Mouse (Mus musculus) brain, embryonic 14.5 days (tissue): ENCODE data around the gene Ston2. TPM values are rescaled to one million over a fixed set of nuclear protein-coding genes. Genes with fewer than 3 reads are reported as not detected.
A peak's percentile ranks its signal among the peaks of the same experiment; 100 is the strongest.

Source experiments
- DNase-seq: peaks from one replicate; pipeline ENCODE4 v3.0.0-alpha.2; 2011; ENCODE audit warnings: low read depth
- CTCF ChIP-seq: fragments of 200-500 bp; IDR thresholded peaks from 2 replicates; pipeline ENCODE4 v1.5.1; 2012; ENCODE audit warnings: inconsistent platforms, mild to moderate bottlenecking, moderate library complexity, borderline replicate concordance; ENCODE audit not compliant: insufficient read depth, insufficient read length; ENCODE audit errors: extremely low read depth
- POLR2A ChIP-seq: fragments of 200-500 bp; IDR thresholded peaks from 2 replicates; pipeline ENCODE4 v1.6.1; 2012; ENCODE audit warnings: mild to moderate bottlenecking, inconsistent platforms, borderline replicate concordance; ENCODE audit not compliant: poor library complexity, insufficient read depth, insufficient read length, severe bottlenecking; ENCODE audit errors: extremely low read depth
- polyA plus RNA-seq: library from polyadenylated mRNA; depleted of rRNA; stranded (reverse); fragments of >200 nt; gene quantifications from 2 replicates; pipeline ENCODE4 v1.2.3, GENCODE M21; 2012

Ston2 gene
- polyA plus RNA-seq, 1 experiment: 9.0 TPM

GRCm38 (mm10) chr12:91684840-91685415 lies 103.3 kb downstream of the Ston2 start:
- DNase-seq: peak; percentile 75
- TF ChIP-seq POLR2A: no peak
- TF ChIP-seq CTCF: no peak

- DNase-seq: peak; percentile 92
- TF ChIP-seq POLR2A (no peak), CTCF (no peak)
These were observed 103.9 kb downstream of the Ston2 start for GRCm38 (mm10) chr12:91684101-91684839.

- peak; percentile 55 for DNase-seq
- TF ChIP-seq POLR2A (no peak), CTCF (no peak)
These were observed 104.6 kb downstream of the Ston2 start for GRCm38 (mm10) chr12:91683549-91684100.

GRCm38 (mm10) chr12:91683096-91683495 lies 105.1 kb downstream of the Ston2 start:
- TF ChIP-seq CTCF (no peak), POLR2A (no peak)
- DNase-seq: peak; percentile 46

GRCm38 (mm10) chr12:91679320-91680064 lies 108.7 kb downstream of the Ston2 start:
- peak; percentile 94 for DNase-seq

GRCm38 (mm10) chr12:91675937-91676336 lies 112.2 kb downstream of the Ston2 start:
- TF ChIP-seq CTCF (no peak), POLR2A (no peak)
- DNase-seq: peak; percentile 87

More at GRCm38 (mm10) chr12:91679320-91680064, 108.7 kb downstream of the Ston2 start:
- TF ChIP-seq CTCF (no peak), POLR2A (no peak)

GRCm38 (mm10) chr12:91673141-91673540 lies 115.0 kb downstream of the Ston2 start:
- DNase-seq: no peak
- TF ChIP-seq CTCF (peak; percentile 12; the same call in 1 of the 2 replicates), POLR2A (no peak)

GRCm38 (mm10) chr12:91672528-91672927 lies 115.7 kb downstream of the Ston2 start:
- DNase-seq: peak; percentile 82
- TF ChIP-seq CTCF: no peak
- no peak for TF ChIP-seq POLR2A

- no peak for DNase-seq
- TF ChIP-seq POLR2A (no peak), CTCF (no peak)
These were observed 119.5 kb downstream of the Ston2 start for GRCm38 (mm10) chr12:91668529-91669245.

- TF ChIP-seq CTCF: no peak
- TF ChIP-seq POLR2A: no peak
- DNase-seq: peak; percentile 70
These were observed 120.4 kb downstream of the Ston2 start for GRCm38 (mm10) chr12:91667741-91668140.

GRCm38 (mm10) chr12:91666607-91667006 lies 121.6 kb downstream of the Ston2 start:
- TF ChIP-seq POLR2A (no peak), CTCF (no peak)
- DNase-seq: no peak

- TF ChIP-seq CTCF (no peak), POLR2A (no peak)
- DNase-seq: no peak
These were observed 122.8 kb downstream of the Ston2 start for GRCm38 (mm10) chr12:91665431-91665830.
